Mouse (Mus musculus) hindbrain, embryonic 14.5 days (tissue): Measurements from ENCODE around the gene Foxp4. TPM values are rescaled to one million over a fixed set of nuclear protein-coding genes. Genes with fewer than 3 reads are reported as not detected.

Source experiments
- ATAC-seq: fragments of 200-750 bp; cut with Nextera tagmentation; 2 replicates; pipeline ENCODE4 v1.8.0; 2017; ENCODE audit warnings: moderate number of reproducible peaks, mild to moderate bottlenecking, moderate TSS enrichment, moderate library complexity; ENCODE audit not compliant: low FRiP score
- DNase-seq: peaks from one replicate; pipeline ENCODE4 v3.0.0-alpha.2; 2015; ENCODE audit warnings: low spot score
- H3K27ac ChIP-seq: fragments of 300-500 bp; sonication (generic); 2 replicates; pipeline ENCODE4 v1.5.1; 2014; ENCODE audit warnings: mild to moderate bottlenecking, moderate library complexity
- H3K27me3 ChIP-seq: fragments of 300-500 bp; sonication (generic); 2 replicates; pipeline ENCODE4 v1.6.1; 2014; ENCODE audit warnings: mild to moderate bottlenecking, low read length, mixed read lengths; ENCODE audit not compliant: control insufficient read depth, insufficient read depth
- H3K36me3 ChIP-seq: fragments of 300-500 bp; sonication (generic); replicated peaks from 2 replicates; pipeline ENCODE4 v1.6.1; 2014; ENCODE audit not compliant: control insufficient read depth, insufficient read depth
- H3K4me1 ChIP-seq: fragments of 300-500 bp; sonication (generic); replicated peaks from 2 replicates; pipeline ENCODE4 v1.6.1; 2014; ENCODE audit warnings: antibody characterized with exemption, low read length, mixed read lengths; ENCODE audit not compliant: control insufficient read depth, insufficient read depth
- H3K4me2 ChIP-seq: fragments of 300-500 bp; sonication (generic); replicated peaks from 2 replicates; pipeline ENCODE4 v1.6.1; 2014; ENCODE audit warnings: mild to moderate bottlenecking, moderate library complexity
- H3K4me3 ChIP-seq: fragments of 300-500 bp; sonication (generic); replicated peaks from 2 replicates; pipeline ENCODE4 v1.5.1; 2014; ENCODE audit warnings: mild to moderate bottlenecking, low read length
- H3K9ac ChIP-seq: fragments of 300-500 bp; sonication (generic); 2 replicates; pipeline ENCODE4 v1.6.1; 2014
- H3K9me3 ChIP-seq: fragments of 300-500 bp; sonication (generic); 2 replicates; pipeline ENCODE4 v1.6.1; 2016; ENCODE audit warnings: low read length; ENCODE audit not compliant: control insufficient read depth
- WGBS: fragments of 180-500 bp; shearing (Covaris S2); extraction: QIAGEN DNeasy Blood & Tissue Kit; methylation state at CpG from one replicate; pipeline ENCODE4 v1.1.7; 2014; 5-methylcytosine and 5-hydroxymethylcytosine counted together
- polyA plus RNA-seq: library from polyadenylated mRNA; unstranded; fragments of >200 nt; fragmentation: Nextera tagmentation; extraction: Ambion mirVana; gene quantifications from 2 replicates; pipeline ENCODE4 v1.2.1, GENCODE M21; 2014

Gene Foxp4
- polyA plus RNA-seq, 1 experiment from 2014 or later: 34.3 TPM

DNA sequence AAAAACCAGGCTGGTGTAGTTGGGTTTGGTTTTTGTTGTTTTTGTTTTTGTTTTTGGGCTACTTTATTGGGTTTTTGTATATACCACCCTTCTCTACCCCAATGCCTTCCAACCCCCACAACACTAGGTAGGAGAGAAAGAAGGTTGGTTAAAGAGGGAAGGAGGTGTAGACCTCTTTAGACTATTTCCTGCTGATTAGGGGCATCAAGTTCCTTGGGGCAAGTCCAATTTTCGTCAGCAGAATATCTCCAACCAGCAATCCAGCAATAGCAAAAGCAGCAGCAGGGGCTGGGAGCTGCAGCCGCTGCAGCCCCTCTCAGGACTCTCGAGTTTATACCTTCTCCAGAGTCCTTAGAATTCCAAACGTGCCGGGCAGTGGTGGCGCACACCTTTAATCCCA, 14.4 kb upstream of the Foxp4 start:
- DNase-seq (no peak), ATAC-seq (no peak)
- H3K4me2 ChIP-seq: no peak overlapping the region
- H3K4me3 ChIP-seq: no peak overlapping the region
- no peaks in the 10 kb centered on the region for H3K9me3 ChIP-seq
- H3K9ac ChIP-seq: no peak overlapping the region
- no peaks in the 10 kb centered on the region for H3K36me3 ChIP-seq
- peaks cover 4% of the 10 kb centered on the region; the same call in 1 of the 2 replicates for H3K4me1 ChIP-seq
- 0 out of 2 replicates have a peak, but pooled peaks cover 4% of the 10 kb centered on the region for H3K27me3 ChIP-seq
- H3K27ac ChIP-seq: no peak overlapping the region
- whole genome bisulfite sequencing: 80% methylated on average over 6 of the region's 6 CpGs

- 0 out of 2 replicates have a peak, but pooled peaks cover 4% of the 10 kb centered on the region for H3K27me3 ChIP-seq
- peaks cover 2% of the 10 kb centered on the region; the same call in 1 of the 2 replicates for H3K4me1 ChIP-seq
- H3K9ac ChIP-seq: no peak overlapping the region
- WGBS: 35% methylated on average over 10 of the region's 10 CpGs
- H3K4me3 ChIP-seq: no peak overlapping the region
- no peaks in the 10 kb centered on the region for H3K36me3 ChIP-seq
- no peak overlapping the region for H3K27ac ChIP-seq
- DNase-seq (no peak), ATAC-seq (no peak)
- H3K4me2 ChIP-seq: no peak overlapping the region
- no peaks in the 10 kb centered on the region for H3K9me3 ChIP-seq
Measured at GRCm38 (mm10) chr17:47937926-47938600, 13.6 kb upstream of the Foxp4 start.

DNA sequence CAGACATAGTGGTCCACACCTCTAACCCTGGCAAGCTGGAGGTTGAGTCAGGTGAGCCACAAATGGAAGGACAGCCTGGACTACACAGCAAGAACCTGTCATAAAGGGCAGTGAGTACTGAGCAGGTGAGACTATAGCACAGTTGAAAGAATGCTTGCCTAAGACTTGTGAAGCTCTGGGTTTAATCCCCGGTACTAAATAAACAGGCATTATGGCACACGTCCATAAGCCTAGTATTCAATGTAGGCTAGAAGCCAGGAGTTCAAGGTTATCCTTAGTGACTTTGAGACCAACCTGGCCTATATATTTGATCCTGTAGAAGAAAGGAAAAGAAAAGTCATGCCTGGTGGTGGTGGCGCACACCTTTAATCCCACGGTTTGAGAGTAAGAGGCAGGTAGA, 12.1 kb upstream of the Foxp4 start:
- H3K9ac ChIP-seq: no peak overlapping the region
- H3K27ac ChIP-seq: no peak overlapping the region
- H3K4me1 ChIP-seq: no peaks in the 10 kb centered on the region
- no peak for DNase-seq
- no peak overlapping the region for H3K4me3 ChIP-seq
- no peaks in the 10 kb centered on the region for H3K36me3 ChIP-seq
- H3K4me2 ChIP-seq: no peak overlapping the region
- no peak for ATAC-seq
- no peaks in the 10 kb centered on the region for H3K9me3 ChIP-seq
- 90% methylated on average over 4 of the region's 4 CpGs for WGBS
- H3K27me3 ChIP-seq: 0 out of 2 replicates have a peak, but pooled peaks cover 4% of the 10 kb centered on the region

DNA sequence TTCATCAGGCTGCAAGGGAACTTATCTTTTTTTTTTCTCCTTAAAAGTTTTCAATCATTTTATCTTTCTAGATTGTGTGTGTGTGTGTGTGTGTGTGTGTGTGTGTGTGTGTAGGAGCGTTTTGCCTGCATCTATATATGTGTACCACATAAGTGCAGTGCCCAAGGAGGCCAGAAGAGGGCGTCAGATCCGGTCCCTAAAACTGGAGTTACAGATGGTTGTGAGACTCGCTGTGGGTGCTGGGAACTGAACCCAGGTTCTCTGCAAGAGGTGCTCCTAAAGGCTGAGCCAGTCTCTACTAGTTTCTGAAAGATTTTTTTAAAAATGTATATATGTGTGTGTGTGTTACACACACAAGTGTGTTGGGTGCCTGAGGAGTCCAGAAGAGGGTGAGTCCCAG, 5.0 kb upstream of the Foxp4 start:
- WGBS: 91% methylated on average over 4 of the region's 4 CpGs
- Histone ChIP-seq H3K4me1 (no peaks in the 10 kb centered on the region; the same call in 1 of the 2 replicates), H3K36me3 (no peaks in the 10 kb centered on the region), H3K27ac (no peak overlapping the region), H3K9ac (no peak overlapping the region), H3K27me3 (0 out of 2 replicates have a peak, but pooled peaks cover 9% of the 10 kb centered on the region), H3K4me3 (no peak overlapping the region), H3K9me3 (no peaks in the 10 kb centered on the region), H3K4me2 (no peak overlapping the region)
- ATAC-seq (no peak), DNase-seq (no peak)

- H3K4me2 ChIP-seq: peak overlapping the region; percentile 89; the same call in 1 of the 2 replicates
- 23% methylated on average over 10 of the region's 10 CpGs for WGBS
Measured at GRCm38 (mm10) chr17:47925988-47926387, 1.5 kb upstream of the Foxp4 start.

GRCm38 (mm10) chr17:47925340-47925926, 988 bp upstream of the Foxp4 start:
- ATAC-seq (no peak), DNase-seq (no peak)
- Histone ChIP-seq H3K4me1 (peaks cover 23% of the 10 kb centered on the region), H3K4me3 (peak overlapping the region; percentile 77), H3K4me2 (peak overlapping the region; percentile 89), H3K9ac (peak overlapping the region; percentile 46), H3K36me3 (no peaks in the 10 kb centered on the region), H3K27me3 (peaks cover 23% of the 10 kb centered on the region), H3K9me3 (no peaks in the 10 kb centered on the region), H3K27ac (0 out of 2 replicates have a peak overlapping the region, but pooled peaks have one; percentile 3)
- WGBS: 2% methylated on average over 13 of the region's 13 CpGs

More at GRCm38 (mm10) chr17:47925988-47926387, 1.5 kb upstream of the Foxp4 start:
- Histone ChIP-seq H3K27ac (no peak overlapping the region), H3K27me3 (peaks cover 20% of the 10 kb centered on the region), H3K9ac (0 out of 2 replicates have a peak overlapping the region, but pooled peaks have one; percentile 46), H3K9me3 (no peaks in the 10 kb centered on the region), H3K4me1 (peaks cover 21% of the 10 kb centered on the region), H3K4me3 (no peak overlapping the region), H3K36me3 (no peaks in the 10 kb centered on the region)
- DNase-seq: no peak
- no peak for ATAC-seq

GRCm38 (mm10) chr17:47923678-47924382, 615 bp downstream of the Foxp4 start:
- under 1% methylated on average over 57 of the region's 65 CpGs for WGBS

GRCm38 (mm10) chr17:47923011-47923677, 1.3 kb downstream of the Foxp4 start:
- H3K4me3 ChIP-seq: peak overlapping the region; percentile 77
- peaks cover 41% of the 10 kb centered on the region for H3K27me3 ChIP-seq
- H3K36me3 ChIP-seq: no peaks in the 10 kb centered on the region
- H3K4me1 ChIP-seq: peaks cover 26% of the 10 kb centered on the region
- peak overlapping the region; percentile 78 for H3K9ac ChIP-seq
- WGBS: under 1% methylated on average over 28 of the region's 28 CpGs
- ATAC-seq (no peak), DNase-seq (no peak)
- no peak overlapping the region for H3K27ac ChIP-seq
- H3K4me2 ChIP-seq: peak overlapping the region; percentile 89
- H3K9me3 ChIP-seq: no peaks in the 10 kb centered on the region

More at GRCm38 (mm10) chr17:47923678-47924382, 615 bp downstream of the Foxp4 start:
- Histone ChIP-seq H3K9me3 (no peaks in the 10 kb centered on the region), H3K4me3 (peak overlapping the region; percentile 77), H3K9ac (peak overlapping the region; percentile 78), H3K4me2 (peak overlapping the region; percentile 89), H3K27ac (peak overlapping the region; percentile 83), H3K27me3 (peaks cover 37% of the 10 kb centered on the region), H3K4me1 (peaks cover 26% of the 10 kb centered on the region), H3K36me3 (no peaks in the 10 kb centered on the region)
- ATAC-seq (peak; percentile 49), DNase-seq (no peak)
